ENCODE assay signal across 11 mouse cellular contexts in genomic region chr2:146366098-146366497, GRCm38 (mm10).
DNase-seq lines count a peak whose midpoint lies in the region; ATAC-seq lines count a peak whose summit lies in the region.
"Had no signal": no experiment of that assay in that cellular context is flagged by ENCODE, and none has a peak within 500 bp of the region (broad histone marks: within the 10 kb centered on the region; RNA-seq: fewer than 3 reads in every experiment).

No protein-coding gene starts in this region.

- H3K4me3 ChIP-seq in midbrain, embryonic 11.5 days (ENCODE audit: low read depth, low read length): no peak overlapping the region
- H3K4me3 ChIP-seq in midbrain, embryonic 15.5 days: no peak overlapping the region
- no peak overlapping the region for H3K4me3 ChIP-seq in hindbrain, embryonic 14.5 days (replicated peaks; ENCODE audit: low read length)
- no peak overlapping the region for H3K4me3 ChIP-seq in stomach, embryonic 15.5 days (replicated peaks)

- ATAC-seq in midbrain, embryonic 11.5 days (ENCODE audit: low FRiP score): peak; percentile 63
- ATAC-seq in midbrain, embryonic 15.5 days (replicated peaks): no peak
- ATAC-seq in hindbrain, embryonic 14.5 days (ENCODE audit: low FRiP score): peak; percentile 62; the same call in 1 of the 2 replicates
- no peak for ATAC-seq in stomach, embryonic 15.5 days (ENCODE audit: insufficient read depth, low FRiP score, low read depth)
- ATAC-seq in megakaryocyte, adult 5-6 weeks (ENCODE audit: poor library complexity, severe bottlenecking): no peak

- H3K4me2 ChIP-seq in midbrain, embryonic 11.5 days: no peak overlapping the region
- H3K4me2 ChIP-seq in midbrain, embryonic 15.5 days: no peak overlapping the region
- no peak overlapping the region for H3K4me2 ChIP-seq in hindbrain, embryonic 14.5 days (replicated peaks)
- peak overlapping the region; percentile 17; the same call in 1 of the 2 replicates for H3K4me2 ChIP-seq in stomach, embryonic 15.5 days

- H3K4me1 ChIP-seq in midbrain, embryonic 11.5 days (ENCODE audit: control insufficient read depth, insufficient read depth, low read length): no peaks in the 10 kb centered on the region
- H3K4me1 ChIP-seq in midbrain, embryonic 15.5 days: peaks cover 4% of the 10 kb centered on the region; the same call in 1 of the 2 replicates
- H3K4me1 ChIP-seq in hindbrain, embryonic 14.5 days (replicated peaks; ENCODE audit: control insufficient read depth, insufficient read depth, low read length): peaks cover 15% of the 10 kb centered on the region; the same call in 1 of the 2 replicates
- peaks cover 4% of the 10 kb centered on the region for H3K4me1 ChIP-seq in stomach, embryonic 15.5 days

- no peaks in the 10 kb centered on the region for H3K36me3 ChIP-seq in midbrain, embryonic 11.5 days (ENCODE audit: control insufficient read depth, insufficient read depth, low read length)
- no peaks in the 10 kb centered on the region for H3K36me3 ChIP-seq in midbrain, embryonic 15.5 days (replicated peaks)
- H3K36me3 ChIP-seq in hindbrain, embryonic 14.5 days (replicated peaks; ENCODE audit: control insufficient read depth, insufficient read depth): no peaks in the 10 kb centered on the region
- no peaks in the 10 kb centered on the region for H3K36me3 ChIP-seq in stomach, embryonic 15.5 days

- no peaks in the 10 kb centered on the region for H3K27me3 ChIP-seq in midbrain, embryonic 11.5 days (ENCODE audit: control insufficient read depth, insufficient read depth, low read length)
- H3K27me3 ChIP-seq in midbrain, embryonic 15.5 days (replicated peaks): no peaks in the 10 kb centered on the region
- no peaks in the 10 kb centered on the region for H3K27me3 ChIP-seq in hindbrain, embryonic 14.5 days (ENCODE audit: control insufficient read depth, insufficient read depth, low read length)
- H3K27me3 ChIP-seq in stomach, embryonic 15.5 days (replicated peaks): no peaks in the 10 kb centered on the region

- no peaks in the 10 kb centered on the region for H3K9me3 ChIP-seq in midbrain, embryonic 11.5 days (ENCODE audit: control insufficient read depth, low read length)
- no peaks in the 10 kb centered on the region for H3K9me3 ChIP-seq in midbrain, embryonic 15.5 days
- H3K9me3 ChIP-seq in hindbrain, embryonic 14.5 days (ENCODE audit: control insufficient read depth, low read length): no peaks in the 10 kb centered on the region
- H3K9me3 ChIP-seq in stomach, embryonic 15.5 days: no peaks in the 10 kb centered on the region

- no peak overlapping the region for H3K9ac ChIP-seq in midbrain, embryonic 11.5 days (ENCODE audit: low read length)
- H3K9ac ChIP-seq in midbrain, embryonic 15.5 days: no peak overlapping the region
- H3K9ac ChIP-seq in hindbrain, embryonic 14.5 days: no peak overlapping the region
- no peak overlapping the region for H3K9ac ChIP-seq in stomach, embryonic 15.5 days

- 68% methylated on average over 12 of the region's 12 CpGs for WGBS in midbrain, embryonic 11.5 days
- 54% methylated on average over 12 of the region's 12 CpGs for WGBS in midbrain, embryonic 15.5 days
- WGBS in hindbrain, embryonic 14.5 days: 48% methylated on average over 12 of the region's 12 CpGs
- WGBS in stomach, embryonic 15.5 days: 21% methylated on average over 12 of the region's 12 CpGs

- no peak for DNase-seq in midbrain, embryonic 11.5 days (ENCODE audit: low spot score, missing footprints)
- DNase-seq in cerebellum, postnatal 14 days: peak; percentile 49 to 62
- DNase-seq in hindbrain, embryonic 14.5 days (ENCODE audit: low spot score): no peak
- DNase-seq in right cerebral cortex, adult 18-20 months: no peak
- DNase-seq in left cerebral cortex, adult 9 months (ENCODE audit: low spot score in 2 of 2): no peak
- DNase-seq: heart, adult 11 months; lung, postnatal 10 days; thymus, postnatal 36 days had no signal

- H3K27ac ChIP-seq in midbrain, embryonic 11.5 days (ENCODE audit: low read depth, low read length): 0 out of 2 replicates have a peak overlapping the region, but pooled peaks have one; percentile 12
- H3K27ac ChIP-seq in midbrain, embryonic 15.5 days: no peak overlapping the region
- no peak overlapping the region for H3K27ac ChIP-seq in hindbrain, embryonic 14.5 days
- H3K27ac ChIP-seq in stomach, embryonic 15.5 days: no peak overlapping the region

Comparison
In these comparisons a context has a peak if more than half of its experiments do, and no peak if none do; other contexts are left out.
1. ATAC-seq: peak in midbrain, embryonic 11.5 days (single experiment) and hindbrain, embryonic 14.5 days (single experiment); none in midbrain, embryonic 15.5 days (single experiment), stomach, embryonic 15.5 days (single experiment) and megakaryocyte, adult 5-6 weeks (single experiment).
2. DNase-seq: peak in cerebellum, postnatal 14 days (2 of 2); none in midbrain, embryonic 11.5 days (single experiment), hindbrain, embryonic 14.5 days (single experiment), right cerebral cortex, adult 18-20 months (single experiment) and left cerebral cortex, adult 9 months (0 of 2).